Mouse (Mus musculus) brain, embryonic 14.5 days (tissue): ENCODE measurements around the gene Adora1.

Source experiments
- CTCF ChIP-seq: fragments of 200-500 bp; IDR thresholded peaks from 2 replicates; pipeline ENCODE4 v1.5.1; 2012; ENCODE audit warnings: inconsistent platforms, mild to moderate bottlenecking, moderate library complexity, borderline replicate concordance; ENCODE audit not compliant: insufficient read depth, insufficient read length; ENCODE audit errors: extremely low read depth
- POLR2A ChIP-seq: fragments of 200-500 bp; IDR thresholded peaks from 2 replicates; pipeline ENCODE4 v1.6.1; 2012; ENCODE audit warnings: mild to moderate bottlenecking, inconsistent platforms, borderline replicate concordance; ENCODE audit not compliant: poor library complexity, insufficient read depth, insufficient read length, severe bottlenecking; ENCODE audit errors: extremely low read depth

GRCm38 (mm10) chr1:134276823-134277222 lies 41.6 kb upstream of the Adora1 start:
- TF ChIP-seq CTCF (no peak), POLR2A (no peak)
